Mouse (Mus musculus): ENCODE measurements around the gene Actl6a. TPM values are rescaled to one million over a fixed set of nuclear protein-coding genes. Genes with fewer than 3 reads are reported as not detected.
"Not testable (repeated sequence)": the region's sequence is repeated elsewhere in the genome, so short reads cannot be mapped to it uniquely, and the experiment has no call there.

Actl6a gene
- total RNA-seq, 2 experiments from 2014 or later: 90.3 to 97.4 TPM

- ATAC-seq (replicated peaks; ENCODE audit: poor library complexity, severe bottlenecking): no peak
Observed at GRCm38 (mm10) chr3:32691841-32692240, 14.3 kb upstream of the Actl6a start.

DNA sequence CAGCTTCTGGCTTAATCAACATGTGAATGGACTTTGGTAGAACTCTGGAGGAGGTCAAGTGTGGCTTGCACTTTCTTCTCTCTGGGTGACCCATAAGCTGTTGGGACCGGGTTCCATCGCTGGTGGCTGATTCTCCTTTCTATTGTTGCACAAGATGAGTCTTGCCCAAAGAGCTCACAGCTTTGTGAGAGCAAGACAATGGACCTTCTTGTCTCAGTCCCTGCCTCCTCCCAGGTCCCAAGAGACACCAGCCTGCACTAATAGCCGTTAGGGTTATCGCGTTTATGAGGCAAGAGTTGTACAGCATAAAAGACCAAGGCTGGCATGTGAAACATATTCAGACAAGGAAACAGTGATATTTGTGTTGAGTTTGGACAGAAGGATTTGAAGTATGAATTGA is 11.9 kb upstream of the Actl6a start:
- ATAC-seq (replicated peaks; ENCODE audit: poor library complexity, severe bottlenecking): no peak

GRCm38 (mm10) chr3:32694737-32695582 is 11.1 kb upstream of the Actl6a start:
- ATAC-seq (replicated peaks; ENCODE audit: poor library complexity, severe bottlenecking): peak; percentile 40; the same call in 1 of the 2 replicates

- no peak for ATAC-seq (replicated peaks; ENCODE audit: poor library complexity, severe bottlenecking)
Observed at GRCm38 (mm10) chr3:32695583-32695980, 10.5 kb upstream of the Actl6a start.

GRCm38 (mm10) chr3:32698228-32698863 is 7.8 kb upstream of the Actl6a start:
- peak; percentile 94 for ATAC-seq (replicated peaks; ENCODE audit: poor library complexity, severe bottlenecking)

DNA sequence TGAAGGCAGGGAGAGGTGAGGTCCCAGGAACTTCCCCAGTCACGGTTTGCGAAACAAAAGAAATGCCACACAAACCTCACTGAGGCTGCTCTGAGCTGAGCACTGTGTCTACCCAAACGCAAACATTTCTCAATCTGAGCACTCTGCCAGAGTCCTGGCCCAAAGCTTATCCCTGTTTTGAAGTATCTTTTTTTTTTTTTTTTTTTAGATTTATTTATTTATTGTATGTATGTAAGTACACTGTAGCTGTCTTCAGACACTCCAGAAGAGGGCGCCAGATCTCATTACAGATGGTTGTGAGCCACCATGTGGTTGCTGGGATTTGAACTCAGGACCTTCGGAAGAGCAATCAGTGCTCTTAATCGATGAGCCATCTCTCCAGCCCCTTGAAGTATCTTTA is 2.1 kb upstream of the Actl6a start:
- ATAC-seq (replicated peaks; ENCODE audit: poor library complexity, severe bottlenecking): not testable (repeated sequence)

DNA sequence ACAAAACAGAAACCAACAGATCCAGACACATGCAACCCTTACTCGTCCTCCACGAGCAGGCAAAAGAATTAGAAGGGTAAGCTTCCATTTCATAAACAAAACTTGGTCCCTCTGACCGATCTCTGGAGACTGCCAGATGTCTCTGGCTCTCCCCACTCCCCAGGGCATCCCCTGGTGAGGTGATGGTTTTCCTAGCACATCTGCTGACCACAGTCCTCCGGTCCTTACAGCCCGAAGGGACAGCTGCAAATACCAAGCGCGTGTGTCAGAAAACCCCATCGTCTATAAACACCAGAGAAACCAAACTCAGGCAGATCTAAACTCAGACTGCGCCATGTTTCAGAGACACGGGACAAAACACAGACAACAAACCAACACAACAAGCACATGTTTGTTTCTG is 1.5 kb upstream of the Actl6a start:
- ATAC-seq (replicated peaks; ENCODE audit: poor library complexity, severe bottlenecking): not testable (repeated sequence)

DNA sequence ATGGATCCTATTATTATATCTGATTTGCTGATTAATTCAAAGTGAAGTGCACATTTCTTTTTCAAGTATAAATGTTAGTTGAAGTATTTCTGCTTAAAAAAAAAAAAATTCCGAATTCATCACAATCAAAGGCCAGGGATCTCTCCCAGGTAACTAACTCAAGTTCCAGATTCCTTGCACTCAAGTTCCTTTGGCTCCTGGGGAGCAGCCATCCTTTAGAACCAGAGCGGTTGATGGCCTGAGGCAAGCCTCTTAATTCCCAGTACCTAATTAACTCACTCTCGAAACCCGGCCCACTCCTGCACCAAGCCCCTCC is 1.9 kb downstream of the Actl6a start:
- no peak for ATAC-seq (replicated peaks; ENCODE audit: poor library complexity, severe bottlenecking)

- ATAC-seq (replicated peaks; ENCODE audit: poor library complexity, severe bottlenecking): peak; percentile 92
Observed at GRCm38 (mm10) chr3:32708368-32709231, 2.5 kb downstream of the Actl6a start.

DNA sequence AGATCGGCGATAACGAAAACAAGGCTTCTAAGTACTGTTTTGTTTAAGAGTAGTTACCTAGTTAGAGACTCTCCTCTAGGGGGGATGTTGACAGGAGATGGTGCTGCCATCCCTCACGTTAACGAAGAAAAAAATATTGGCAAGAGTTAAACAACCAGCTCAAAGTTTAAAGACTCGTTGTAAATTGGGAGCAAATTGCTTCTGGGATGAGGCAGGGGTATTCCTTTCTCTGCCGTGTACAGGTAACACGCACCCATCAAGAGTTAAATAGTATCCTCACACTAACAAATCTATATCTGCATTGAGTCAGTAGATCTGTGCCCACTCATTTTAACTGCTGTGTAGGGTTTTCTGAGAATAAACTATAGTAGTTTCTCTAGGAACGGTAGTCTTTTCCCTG is 3.3 kb downstream of the Actl6a start:
- ATAC-seq (replicated peaks; ENCODE audit: poor library complexity, severe bottlenecking): no peak

DNA sequence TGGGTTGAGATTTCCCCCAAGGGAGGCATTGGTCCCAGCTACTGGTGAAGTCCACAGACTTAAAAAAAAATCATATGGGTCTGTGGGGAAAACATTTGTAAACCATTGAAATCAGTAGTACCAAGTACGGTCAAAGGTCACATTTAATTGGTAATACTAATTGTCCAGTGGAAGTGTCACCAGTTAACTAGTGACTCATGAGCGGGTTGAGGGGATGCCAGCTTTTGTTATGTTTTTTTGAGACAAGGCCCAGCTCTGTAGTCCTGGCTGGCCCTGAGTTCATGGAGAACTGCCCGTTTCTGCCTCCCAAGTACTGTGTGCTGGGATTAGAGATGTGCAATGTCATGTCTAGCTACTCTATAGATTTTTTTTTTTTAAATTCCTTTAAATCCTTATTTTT is 7.6 kb downstream of the Actl6a start:
- no peak for ATAC-seq (replicated peaks; ENCODE audit: poor library complexity, severe bottlenecking)

GRCm38 (mm10) chr3:32717403-32717802 is 11.3 kb downstream of the Actl6a start:
- ATAC-seq (replicated peaks; ENCODE audit: poor library complexity, severe bottlenecking): not testable (repeated sequence)

- no peak for ATAC-seq (replicated peaks; ENCODE audit: poor library complexity, severe bottlenecking)
Observed at GRCm38 (mm10) chr3:32718271-32718670, 12.2 kb downstream of the Actl6a start.

- ATAC-seq (replicated peaks; ENCODE audit: poor library complexity, severe bottlenecking): no peak
Observed at GRCm38 (mm10) chr3:32724191-32724590, 18.1 kb downstream of the Actl6a start.

GRCm38 (mm10) chr3:32725951-32726350 is 19.9 kb downstream of the Actl6a start:
- no peak for ATAC-seq (replicated peaks; ENCODE audit: poor library complexity, severe bottlenecking)

DNA sequence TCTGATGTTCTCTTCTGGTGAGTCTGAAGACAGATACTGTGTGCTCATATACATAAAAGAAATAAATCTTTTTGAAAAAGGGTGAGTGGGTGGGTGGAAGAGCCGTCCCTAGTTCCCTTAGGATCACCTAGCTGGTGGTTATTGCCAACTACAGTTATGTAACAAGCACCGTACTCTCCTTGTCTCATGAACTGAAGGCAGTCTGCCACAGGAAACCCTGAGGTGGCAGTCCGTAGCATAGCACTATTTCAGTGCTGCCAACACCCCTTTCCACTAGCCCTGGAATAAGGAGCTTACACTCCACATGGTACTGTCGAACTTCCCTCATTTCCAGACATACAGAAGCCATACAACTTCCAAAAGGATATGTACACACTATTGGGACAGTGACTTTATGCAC is 21.8 kb downstream of the Actl6a start:
- ATAC-seq (replicated peaks; ENCODE audit: poor library complexity, severe bottlenecking): no peak

DNA sequence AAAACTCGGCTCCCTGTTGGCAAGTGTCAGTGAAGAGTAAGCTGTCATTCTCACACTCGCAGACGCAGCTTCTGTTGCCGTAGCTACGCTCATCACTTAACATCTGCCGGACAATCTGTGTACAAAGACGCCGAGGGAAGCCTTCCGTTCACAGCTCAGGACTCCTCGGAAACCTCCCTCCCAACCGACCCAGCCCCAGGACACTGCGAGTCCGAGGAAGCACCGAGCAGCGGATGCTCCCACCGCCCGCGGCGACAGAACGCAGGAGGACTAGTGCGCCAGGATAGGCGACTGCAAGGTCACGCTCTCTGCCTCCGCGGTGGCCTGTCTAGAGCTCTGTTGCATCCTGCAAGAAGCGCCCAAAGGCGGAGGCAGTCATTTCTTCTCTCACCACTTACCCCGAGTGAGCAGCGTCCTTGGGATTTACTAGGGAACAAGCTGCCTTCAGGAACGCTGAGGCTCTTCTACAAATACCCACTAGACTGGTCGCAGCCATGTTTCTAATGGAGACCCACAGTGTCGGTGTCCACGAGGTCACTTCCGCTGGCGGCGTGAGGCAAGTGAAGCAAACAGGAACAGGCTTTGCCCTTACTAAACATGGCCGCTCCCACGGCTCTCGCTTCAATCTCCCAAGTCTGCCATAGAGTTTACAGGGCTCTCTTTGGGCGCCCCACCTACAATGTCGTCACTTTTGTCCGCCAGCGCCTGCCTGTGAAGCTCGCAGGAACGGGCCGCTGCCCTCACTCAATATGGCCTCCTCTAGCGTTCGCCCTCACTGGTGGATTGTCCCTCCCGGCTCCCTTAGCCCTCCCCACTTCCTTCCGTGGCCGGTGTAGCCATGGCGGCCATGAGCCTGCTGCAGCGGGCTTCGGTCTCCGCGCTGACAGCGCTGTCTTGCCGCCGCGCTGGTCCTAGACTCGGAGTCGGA is 30.4 kb downstream of the Actl6a start, which contains the start of gene Ndufb5:
Gene Ndufb5, plus strand, starts transcription at position 747 of the 928 bp plus-strand sequence.
- ATAC-seq (replicated peaks; ENCODE audit: poor library complexity, severe bottlenecking): peak; percentile 89

- peak; percentile 16 for ATAC-seq (replicated peaks; ENCODE audit: poor library complexity, severe bottlenecking)
Observed at GRCm38 (mm10) chr3:32737172-32737655, 31.1 kb downstream of the Actl6a start, which contains the start of gene Mrpl47. Gene Mrpl47, minus strand, starts transcription at chr3:32737605.

DNA sequence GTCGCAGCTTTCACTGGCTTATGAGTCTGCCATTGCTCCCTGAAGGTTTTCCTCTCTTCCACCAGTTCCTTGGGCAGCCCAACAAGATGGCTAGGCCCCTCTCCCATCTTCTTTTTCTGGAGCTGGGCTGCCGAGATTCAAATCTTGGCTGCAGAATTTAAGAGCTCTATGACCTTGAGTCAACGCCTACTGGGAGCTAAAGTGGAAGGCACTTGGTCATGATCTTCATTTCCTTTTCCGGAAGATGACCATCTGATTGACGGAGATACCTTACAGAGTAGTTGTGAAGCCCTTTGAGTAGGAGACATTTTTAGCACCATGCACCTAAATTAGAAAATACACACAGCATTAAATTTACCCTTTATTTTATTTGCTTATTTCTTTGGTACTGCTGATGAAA is 32.5 kb downstream of the Actl6a start:
- ATAC-seq (replicated peaks; ENCODE audit: poor library complexity, severe bottlenecking): no peak

Data from granulocyte monocyte progenitor cell, adult 5-6 weeks (primary cell).